Mouse (Mus musculus) ovary, adult 18-20 months (tissue): ENCODE results near the gene Gabrr2.
"Not testable (repeated sequence)": the region's sequence is repeated elsewhere in the genome, so short reads cannot be mapped to it uniquely, and the experiment has no call there.

Experiments used
- DNase-seq: peaks from one replicate; pipeline ENCODE4 v3.0.0; 2022; ENCODE audit warnings: low spot score, mixed read lengths

The Gabrr2 gene

DNA sequence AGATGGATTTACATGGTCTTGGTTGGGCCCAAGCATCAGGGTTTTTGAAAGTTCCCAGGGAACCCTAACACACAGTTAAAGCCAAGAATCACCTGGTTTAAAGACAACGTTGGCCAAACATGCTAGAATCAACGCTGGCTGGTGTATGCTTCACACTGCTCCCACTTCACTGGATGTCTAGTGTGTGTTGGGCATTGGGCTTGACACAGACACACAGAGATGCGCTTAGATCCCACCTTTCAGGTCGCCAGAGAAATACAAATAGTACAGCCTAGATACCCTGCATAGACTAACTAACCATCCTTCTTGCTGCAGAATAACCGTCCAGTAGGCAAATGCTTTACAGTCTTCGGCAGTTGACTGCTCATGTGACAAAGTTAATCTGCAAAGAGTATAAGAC, 7.5 kb downstream of the Gabrr2 start:
- no peak for DNase-seq

DNA sequence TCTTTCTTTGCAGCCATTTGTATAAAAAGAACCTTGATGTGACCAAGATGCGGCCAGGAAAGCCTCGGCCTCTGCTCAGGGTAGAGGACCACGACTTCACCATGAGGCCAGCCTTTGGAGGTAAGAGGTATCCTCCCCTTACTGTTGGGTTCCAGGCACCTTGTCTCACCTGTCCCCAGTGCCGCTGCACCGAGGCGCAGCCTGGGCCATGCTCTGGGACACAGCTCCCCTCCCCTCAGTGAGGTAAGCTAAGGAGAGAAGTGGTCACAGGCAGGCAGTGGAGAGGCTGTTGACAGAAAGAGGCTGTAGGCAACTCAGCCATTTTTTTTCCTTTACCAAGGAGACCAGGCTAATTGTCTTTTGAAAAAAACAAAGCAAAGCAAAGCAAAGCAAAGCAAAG, 8.5 kb downstream of the Gabrr2 start:
- DNase-seq, result no peak

DNA sequence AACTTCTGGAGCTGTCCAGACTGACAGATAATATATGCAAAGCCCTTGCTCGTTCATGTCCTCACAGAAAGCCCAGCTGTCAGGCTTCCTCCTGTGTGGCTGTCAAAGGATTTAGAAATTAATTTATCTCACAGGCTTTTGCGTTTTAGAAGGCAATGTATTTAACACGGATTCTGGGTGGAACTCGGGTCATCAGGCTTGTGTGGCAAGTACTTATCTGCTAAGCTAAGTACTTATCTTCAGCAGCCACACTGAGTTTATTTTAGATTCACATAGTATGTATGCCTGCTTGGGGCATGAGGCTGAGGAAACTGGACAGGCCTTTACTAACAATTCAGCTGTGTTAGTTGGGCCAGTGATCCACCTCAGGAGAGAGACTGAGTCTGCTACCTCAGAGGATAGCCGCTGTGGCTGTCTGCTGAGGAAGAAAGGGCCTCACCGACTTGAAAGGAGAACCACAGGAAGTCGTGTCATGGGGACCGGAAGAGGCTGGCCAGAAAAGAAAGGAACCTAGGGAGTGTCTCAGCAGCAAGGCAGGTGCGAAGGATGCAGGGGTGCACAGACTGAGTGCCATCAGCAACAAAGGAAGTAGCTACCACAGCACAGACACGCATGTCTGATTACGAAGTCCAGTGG, 9.8 kb downstream of the Gabrr2 start:
- no peak for DNase-seq

GRCm38 (mm10) chr4:33074406-33074805, 11.6 kb downstream of the Gabrr2 start:
- no peak for DNase-seq

GRCm38 (mm10) chr4:33074851-33075250, 12.1 kb downstream of the Gabrr2 start:
- DNase-seq, result no peak

GRCm38 (mm10) chr4:33075776-33076524, 13.2 kb downstream of the Gabrr2 start:
- no peak for DNase-seq

GRCm38 (mm10) chr4:33077161-33077560, 14.4 kb downstream of the Gabrr2 start:
- DNase-seq, result no peak

- DNase-seq, result no peak
Observed at GRCm38 (mm10) chr4:33077724-33078123, 14.9 kb downstream of the Gabrr2 start.

DNA sequence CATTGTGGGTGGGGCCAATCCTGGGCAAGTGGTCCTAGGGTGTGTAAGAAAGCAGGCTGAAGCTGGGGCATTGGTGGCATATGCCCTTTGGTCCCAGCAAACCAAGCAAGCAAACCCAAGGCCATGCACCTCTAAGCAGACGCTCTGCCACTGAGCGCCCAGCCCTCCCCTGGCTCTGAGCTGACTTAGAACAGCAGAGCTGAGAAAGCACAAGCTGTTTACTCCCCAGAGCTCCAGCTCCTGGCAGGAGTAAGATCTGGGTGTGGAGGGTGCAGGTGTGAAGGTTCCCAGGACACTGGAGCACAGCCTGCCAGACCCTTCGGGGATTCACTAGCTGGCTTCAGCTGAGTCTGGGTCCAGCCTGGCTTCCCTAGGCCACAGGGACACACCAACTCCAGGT, 15.7 kb downstream of the Gabrr2 start:
- no peak for DNase-seq

DNA sequence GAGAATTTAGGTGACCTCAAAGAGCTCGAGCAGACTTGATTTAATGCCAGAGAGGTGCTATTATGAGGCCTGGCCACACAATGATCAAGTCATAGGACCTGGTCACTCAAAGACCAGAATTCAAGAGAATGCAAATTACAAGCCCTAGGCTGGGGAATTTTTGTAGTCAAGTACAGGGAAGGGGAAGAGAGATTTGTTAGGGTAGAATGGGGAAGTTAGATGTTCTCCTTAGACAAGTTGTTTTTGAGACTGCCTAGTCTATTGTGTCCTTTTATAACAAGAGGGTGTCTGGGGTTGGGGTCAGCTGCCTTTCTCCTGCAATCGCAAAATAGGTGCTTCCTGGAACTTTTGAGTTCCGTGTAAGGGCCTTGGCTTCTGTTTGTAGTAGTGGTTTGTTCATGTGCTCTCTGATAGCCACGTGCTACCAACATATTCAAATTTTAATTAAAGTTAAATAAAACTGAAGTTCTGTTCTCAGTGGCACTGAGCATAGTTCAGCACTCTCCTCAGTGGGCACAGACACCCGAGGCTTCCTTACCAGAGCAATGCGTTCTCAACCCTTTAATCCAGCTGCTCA, 36.4 kb downstream of the Gabrr2 start:
- DNase-seq, result no peak

GRCm38 (mm10) chr4:33109720-33110458, 47.1 kb downstream of the Gabrr2 start:
- DNase-seq, result no peak

GRCm38 (mm10) chr4:33110845-33111244, 48.0 kb downstream of the Gabrr2 start:
- DNase-seq, result no peak

- no peak for DNase-seq
Observed at GRCm38 (mm10) chr4:33111358-33111757, 48.6 kb downstream of the Gabrr2 start.

DNA sequence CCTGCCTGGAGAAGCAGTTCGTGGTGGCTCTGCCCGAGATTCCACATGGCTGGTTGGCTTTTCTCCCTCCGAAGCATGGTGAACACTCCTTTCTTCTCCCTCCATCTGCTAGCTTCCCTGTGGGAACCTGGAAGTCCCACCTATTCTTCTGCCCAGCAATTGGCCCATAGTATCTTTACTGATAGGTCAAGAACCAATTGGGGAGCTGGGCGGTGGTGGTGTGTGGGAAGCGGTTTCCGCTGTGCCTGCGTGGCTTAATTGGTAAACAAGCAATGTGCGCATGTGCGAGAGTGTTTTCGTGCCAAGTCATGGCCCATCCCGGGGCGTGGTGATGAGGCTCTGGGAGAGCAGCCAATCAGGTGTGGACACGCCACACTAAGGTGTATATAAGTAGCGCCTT, 50.1 kb downstream of the Gabrr2 start:
- DNase-seq, result not testable (repeated sequence)

- not testable (repeated sequence) for DNase-seq
Observed at GRCm38 (mm10) chr4:33119118-33119517, 56.3 kb downstream of the Gabrr2 start.

GRCm38 (mm10) chr4:33124493-33124892, 61.7 kb downstream of the Gabrr2 start:
- peak; percentile 9 for DNase-seq

GRCm38 (mm10) chr4:33125409-33126084, 62.7 kb downstream of the Gabrr2 start:
- DNase-seq, result no peak

DNA sequence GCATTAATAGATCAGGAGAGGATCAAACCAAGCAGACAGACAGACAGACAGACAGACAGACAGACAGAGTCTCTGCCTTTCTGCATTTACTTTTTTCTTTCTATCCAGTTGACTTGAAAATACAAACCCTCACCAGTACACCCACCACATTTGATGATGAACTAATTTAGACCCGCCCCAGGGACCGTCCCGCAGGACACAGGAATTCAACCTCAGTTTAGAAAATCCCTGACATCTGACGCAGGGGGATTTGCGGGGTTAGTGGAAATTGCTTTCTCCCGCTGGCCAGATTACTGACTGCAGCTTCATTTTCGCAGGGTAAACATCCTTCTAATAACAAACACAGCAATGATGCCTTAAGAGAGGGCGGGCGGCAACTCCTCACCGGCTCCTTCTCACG, 69.4 kb downstream of the Gabrr2 start, which contains the start of gene Gabrr1:
TSS of gene Gabrr1 (plus strand) at position 301 of the 400 bp plus-strand sequence.
- DNase-seq, result no peak
